Mouse (Mus musculus) stomach, postnatal 0 days (tissue): ENCODE measurements around the gene Rab6a.

Experiments
- CTCF ChIP-seq: IDR thresholded peaks from 2 replicates; pipeline ENCODE4 v1.5.1; 2016; ENCODE audit warnings: antibody characterized with exemption, low read depth, mild to moderate bottlenecking, moderate library complexity
- EP300 ChIP-seq: optimal IDR thresholded peaks from 2 replicates; pipeline ENCODE3; 2016; ENCODE audit warnings: antibody characterized with exemption

DNA sequence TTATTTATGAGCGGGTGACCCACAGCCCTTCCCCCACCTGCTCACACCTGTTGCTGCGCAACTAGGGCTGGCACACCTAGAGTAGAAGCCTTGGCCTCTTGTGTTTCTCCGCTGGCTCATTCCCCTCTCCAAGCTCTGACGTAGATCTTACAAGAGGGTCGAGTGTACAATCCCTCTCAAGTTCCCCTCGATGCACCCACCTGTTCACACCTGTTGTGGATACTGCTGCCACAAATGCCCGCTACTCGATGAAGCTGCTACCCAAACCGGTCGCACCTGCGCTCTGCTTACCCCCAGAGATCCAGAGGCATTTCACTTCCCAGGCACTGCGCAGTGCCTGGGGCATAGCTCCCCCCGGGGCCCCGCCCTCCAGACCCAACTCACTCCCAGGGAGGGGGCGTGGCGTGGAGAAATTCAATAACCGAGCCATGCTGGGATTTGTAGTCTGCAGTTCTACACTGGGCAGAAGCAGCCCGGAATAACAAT, 50.9 kb downstream of the Rab6a start:
- TF ChIP-seq EP300 (no peak), CTCF (no peak)
